Mouse (Mus musculus): Measurements from ENCODE around the gene Pikfyve.
A peak's percentile ranks its signal among the peaks of the same experiment; 100 is the strongest.
"Not testable (repeated sequence)": the region's sequence is repeated elsewhere in the genome, so short reads cannot be mapped to it uniquely, and the experiment has no call there.

Pikfyve gene

DNA sequence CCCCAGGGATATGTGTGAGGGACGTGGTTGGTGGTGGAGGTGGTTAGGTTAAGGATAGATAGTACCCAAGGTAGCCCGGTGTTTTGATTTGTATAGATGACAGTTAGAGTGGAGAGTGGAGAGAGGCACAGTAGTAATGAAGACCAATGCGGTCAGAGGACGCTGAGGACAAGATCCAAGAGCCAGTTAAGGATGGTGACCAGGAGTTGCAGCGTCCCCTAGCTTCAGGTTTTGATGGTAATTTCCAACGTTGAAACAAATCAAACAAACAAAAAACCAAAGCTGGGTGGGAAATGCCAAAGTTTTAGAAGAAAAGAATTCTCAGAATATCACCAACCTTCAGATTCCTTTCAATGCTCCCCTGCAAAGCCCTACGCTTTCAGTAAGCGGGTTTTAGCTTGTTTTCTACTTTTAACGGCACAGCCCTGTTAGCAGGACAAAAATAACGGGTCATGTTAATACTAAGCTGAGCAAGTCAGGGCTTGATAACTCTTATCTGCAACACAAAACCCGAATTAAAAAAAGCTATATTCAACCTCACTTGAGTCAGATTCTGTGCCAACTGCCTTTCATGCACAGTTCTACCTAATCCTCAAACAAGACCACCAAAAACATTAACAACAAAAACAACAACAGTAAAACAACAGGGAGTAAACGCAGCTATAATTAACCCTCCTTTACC lies 818 bp upstream of the Pikfyve start:
- no peak for DNase-seq (ENCODE audit: low spot score)

DNA sequence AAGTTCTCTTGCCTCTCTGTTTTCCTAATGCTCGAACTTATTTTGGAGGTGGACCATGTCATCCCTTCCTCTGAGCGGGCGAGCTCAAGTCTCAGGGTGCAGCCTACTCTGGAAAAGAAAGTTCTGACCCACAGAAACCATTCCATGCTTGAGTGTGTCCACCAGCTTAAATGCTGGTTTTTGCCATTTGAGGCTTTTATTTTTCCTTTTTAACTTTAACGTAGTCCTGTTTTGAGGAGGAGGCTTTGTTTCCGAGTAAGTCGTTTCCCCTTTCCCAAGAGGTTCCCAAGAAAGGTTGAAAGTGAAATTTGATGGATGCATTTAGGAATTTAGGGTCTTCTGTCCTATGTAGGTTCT lies 569 bp downstream of the Pikfyve start:
- no peak for DNase-seq (ENCODE audit: low spot score)

DNA sequence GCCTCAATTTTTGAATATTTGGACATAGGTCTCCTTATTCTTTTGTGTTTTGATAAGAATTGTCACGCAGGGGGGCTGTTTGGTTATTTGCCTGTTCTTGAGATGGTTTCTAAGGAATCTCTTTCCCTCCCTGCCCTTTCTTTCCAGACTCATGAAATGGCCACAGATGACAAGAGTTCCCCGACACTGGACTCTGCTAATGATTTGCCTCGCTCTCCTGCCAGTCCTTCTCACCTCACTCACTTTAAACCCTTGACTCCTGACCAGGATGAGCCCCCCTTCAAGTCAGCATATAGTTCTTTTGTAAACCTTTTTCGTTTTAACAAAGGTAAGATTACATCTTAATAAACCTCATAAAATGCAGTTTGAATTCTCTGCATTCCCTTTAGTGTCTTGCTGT lies 3.7 kb downstream of the Pikfyve start:
- DNase-seq (ENCODE audit: low spot score) = no peak

DNA sequence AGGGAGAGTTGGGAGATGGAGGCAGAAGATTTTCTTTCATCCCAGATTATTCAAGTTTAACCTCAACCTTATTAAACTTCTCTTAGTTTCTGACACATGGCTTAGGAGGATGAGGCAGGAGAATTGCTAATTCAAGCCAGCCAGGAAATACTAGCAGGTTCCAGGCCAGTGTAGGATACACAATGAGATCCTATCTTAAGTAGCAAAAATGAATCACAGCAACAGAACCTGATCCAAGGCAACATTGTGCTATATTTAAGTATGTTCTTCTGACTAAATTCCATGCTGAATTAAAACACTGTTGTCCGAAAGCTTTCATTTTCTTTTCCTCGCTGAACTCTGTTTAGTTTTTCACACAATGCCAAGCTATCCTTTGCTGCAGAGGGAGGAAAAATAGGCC lies 6.7 kb downstream of the Pikfyve start:
- no peak for DNase-seq (ENCODE audit: low spot score)

DNA sequence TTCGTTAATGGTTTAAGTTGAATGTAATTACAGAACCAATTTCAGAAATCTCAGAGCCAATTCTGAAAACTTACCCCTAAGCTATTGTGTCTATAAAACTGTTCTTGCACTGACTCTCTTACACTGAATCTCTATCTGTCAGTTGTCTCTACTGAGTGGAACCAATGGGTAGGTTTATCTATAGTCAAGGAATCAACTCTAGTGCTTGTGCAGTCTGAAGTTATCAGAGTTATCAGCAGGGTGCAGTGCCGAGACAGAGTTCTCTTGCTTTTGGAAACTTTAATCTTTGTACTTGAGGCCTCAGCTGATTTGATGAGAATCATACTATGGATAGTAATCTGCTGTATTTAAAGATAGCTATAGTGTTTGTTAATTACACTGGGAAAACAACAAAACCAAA lies 11.9 kb downstream of the Pikfyve start:
- no peak for DNase-seq (ENCODE audit: low spot score)

DNA sequence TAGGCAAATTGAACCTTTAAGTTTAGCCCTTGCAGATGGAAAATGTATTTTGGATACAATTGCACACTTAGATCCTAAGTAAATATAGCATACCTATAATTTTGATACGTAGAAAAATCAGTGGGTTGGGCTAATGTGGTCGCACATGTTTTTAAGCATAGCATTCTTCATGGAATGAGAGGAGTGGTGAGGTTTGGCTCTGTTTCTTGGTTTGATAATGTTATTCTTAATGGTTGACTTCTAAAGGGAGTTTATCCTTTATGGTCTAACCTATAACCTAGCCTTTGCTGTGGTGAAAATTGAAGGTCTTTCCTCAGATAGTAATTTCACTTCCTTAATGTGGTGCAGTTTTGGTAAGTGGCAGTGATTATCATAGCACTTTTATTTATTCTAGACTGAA lies 12.4 kb downstream of the Pikfyve start:
- DNase-seq (ENCODE audit: low spot score) = no peak

DNA sequence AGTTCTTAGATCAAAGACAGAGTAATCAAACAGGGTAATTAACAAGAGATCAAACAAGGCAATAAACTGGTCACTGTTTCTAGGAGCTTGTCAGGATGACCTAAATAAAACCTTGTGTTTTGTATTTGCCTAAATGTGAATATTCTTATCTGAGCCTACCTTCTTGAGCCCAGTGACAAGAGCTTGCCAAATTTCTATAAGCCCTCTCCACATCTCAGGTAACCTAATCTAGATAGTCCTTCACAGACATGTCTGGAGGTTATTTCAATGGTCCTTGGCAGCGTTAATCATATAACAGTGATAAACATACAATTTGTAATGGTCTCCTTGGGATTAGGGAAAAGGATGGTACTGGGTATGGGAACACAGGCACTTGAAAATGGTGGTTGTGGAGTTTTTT lies 17.8 kb downstream of the Pikfyve start:
- DNase-seq (ENCODE audit: low spot score) = no peak

DNA sequence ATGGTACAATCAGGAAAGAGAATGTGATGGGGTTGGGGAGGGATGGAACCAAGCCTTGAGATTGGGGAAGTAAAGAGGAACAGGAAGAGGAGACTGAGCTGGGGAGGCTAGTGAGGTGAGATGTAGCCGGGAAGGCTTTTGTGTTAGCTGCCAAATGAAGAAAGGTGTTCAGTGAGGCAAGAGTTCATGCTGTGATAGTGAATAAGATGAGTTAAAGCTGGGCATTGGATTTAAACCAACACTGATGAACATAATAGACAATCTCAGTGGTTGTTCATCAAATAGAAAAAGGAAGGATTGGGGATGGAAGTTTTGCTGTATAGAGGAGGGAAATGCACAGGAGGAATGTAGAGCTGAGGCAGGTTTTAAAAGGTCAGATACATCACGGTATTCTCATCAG lies 26.7 kb downstream of the Pikfyve start:
- no peak for DNase-seq (ENCODE audit: low spot score)

DNA sequence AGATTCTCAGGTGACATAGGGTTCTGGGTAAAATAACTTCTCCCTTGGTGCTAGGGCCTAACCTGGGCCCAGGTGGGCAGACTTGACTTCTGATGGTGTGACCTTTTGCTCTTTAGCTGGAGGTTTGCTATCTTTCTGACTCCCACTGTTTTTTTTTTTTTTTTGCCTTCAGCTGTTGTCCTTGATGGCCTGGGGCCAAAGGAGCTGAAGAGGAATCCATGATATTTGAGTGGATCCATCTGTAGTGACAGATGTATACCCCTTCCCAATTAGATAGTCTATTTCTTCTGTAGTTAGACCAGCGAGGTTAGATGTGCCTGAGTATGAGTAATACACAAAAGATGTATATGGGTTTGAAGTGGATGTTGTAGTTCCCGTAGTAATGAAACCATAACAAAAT lies 31.1 kb downstream of the Pikfyve start:
- DNase-seq (ENCODE audit: low spot score) = no peak

DNA sequence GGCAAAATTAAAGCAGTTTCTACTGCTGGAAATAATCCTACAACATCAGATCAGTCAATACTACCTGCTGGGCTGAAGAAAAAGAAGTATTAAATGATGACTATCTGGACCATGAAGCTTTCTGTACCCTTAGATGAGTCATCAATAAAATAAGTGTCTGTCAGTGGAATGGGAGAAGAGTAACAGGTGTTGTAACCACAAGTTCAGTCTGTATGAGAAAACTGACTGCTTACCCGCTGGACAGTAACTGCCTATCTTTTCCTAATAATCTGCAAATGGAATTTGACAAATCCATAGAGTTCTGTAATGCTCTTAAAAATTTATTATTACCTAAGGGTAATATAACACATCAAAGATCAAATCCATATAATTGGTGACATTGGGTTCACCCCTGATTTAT lies 31.5 kb downstream of the Pikfyve start:
- DNase-seq (ENCODE audit: low spot score) = no peak

DNA sequence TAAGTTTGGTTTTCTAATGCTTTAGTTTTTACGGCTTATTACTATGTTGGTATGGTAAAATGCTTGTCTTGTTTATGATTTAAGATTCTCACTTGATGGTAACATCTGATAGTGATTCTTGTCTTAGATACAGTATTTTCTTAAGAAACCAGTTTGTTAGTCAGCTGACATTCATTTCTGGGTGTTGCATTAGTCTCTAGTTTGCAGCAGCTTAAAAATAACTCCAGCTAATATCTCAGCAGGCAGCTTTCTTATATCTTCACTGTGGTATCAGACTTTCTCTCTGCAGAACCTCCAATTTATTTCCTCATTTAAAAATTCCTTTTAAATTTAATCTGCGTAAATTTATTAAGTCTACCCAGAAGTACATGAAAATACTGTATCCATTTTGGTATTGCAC lies 37.2 kb downstream of the Pikfyve start:
- no peak for DNase-seq (ENCODE audit: low spot score)

DNA sequence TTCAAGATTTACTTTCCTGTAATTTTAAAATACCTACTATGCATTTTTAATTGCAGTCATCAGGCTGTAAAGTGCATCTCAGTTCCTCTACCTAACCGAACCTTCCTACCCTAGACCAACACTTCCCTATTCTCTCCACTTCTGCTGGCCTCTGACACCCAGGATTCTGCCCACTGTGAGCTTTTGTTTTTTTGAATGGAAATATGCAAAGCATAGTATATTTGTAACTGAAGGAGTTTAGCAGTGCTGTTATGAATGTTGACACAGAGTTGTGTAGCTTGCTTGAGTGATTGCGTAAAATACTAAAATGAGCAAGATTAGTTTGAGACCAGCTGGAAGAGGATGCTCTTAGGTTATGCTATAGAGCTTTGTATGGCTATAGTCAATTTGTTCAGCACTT lies 41.2 kb downstream of the Pikfyve start:
- DNase-seq (ENCODE audit: low spot score) = no peak

DNA sequence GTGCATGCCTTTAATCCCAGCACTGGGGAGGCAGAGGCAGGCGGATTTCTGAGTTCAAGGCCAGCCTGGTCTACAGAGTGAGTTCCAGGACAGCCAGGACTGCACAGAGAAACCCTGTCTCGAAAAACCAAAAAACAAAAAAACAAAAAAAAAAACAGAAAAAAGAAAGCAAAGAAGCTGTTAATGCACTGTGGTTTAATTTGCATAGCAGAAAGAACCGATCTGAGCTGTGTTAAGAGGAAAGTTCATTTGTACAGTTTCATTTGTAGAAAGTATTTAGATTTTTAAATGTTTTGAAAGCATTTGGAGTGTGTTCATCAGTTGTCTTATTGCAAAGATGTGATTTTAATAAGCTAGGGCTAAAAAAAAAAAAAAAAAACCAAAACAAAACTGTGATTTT lies 43.3 kb downstream of the Pikfyve start:
- not testable (repeated sequence) for DNase-seq (ENCODE audit: low spot score)

DNA sequence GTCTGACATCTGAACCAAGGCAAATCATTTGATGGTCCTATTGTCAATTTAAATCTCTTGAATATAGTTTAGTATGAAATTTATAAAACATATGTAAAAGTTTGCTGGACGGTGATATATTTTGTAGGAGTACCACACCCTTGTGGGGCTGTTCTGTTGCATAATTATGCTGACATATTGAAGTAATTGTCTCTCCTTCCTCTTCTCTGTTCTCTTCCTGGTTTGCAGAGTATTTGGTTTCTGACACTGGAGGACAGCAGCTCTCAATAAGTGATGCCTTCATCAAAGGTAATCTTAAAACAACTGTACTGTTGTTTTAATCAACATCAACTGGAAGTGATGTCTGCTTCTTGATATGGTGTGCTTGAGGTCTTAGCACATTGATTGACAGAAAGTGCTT lies 44.1 kb downstream of the Pikfyve start:
- no peak for DNase-seq (ENCODE audit: low spot score)

DNA sequence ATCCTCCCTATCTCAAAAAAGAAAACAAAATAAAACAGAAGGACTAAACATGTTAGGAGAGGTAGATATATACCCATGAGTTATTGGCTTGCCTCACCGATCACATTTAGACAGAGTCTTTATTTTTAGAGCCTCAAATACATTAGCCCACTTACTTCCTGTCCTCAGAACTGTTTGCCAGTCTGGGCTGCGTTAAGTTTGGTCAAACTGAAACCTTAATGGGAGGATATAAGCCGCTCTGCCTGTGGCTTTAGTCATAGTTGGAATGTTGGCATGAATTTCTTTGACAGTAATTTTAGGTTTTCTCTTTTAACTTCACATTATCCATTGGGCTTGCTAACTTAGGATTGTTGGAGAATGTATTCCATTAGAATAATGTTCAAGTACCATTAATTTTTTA lies 51.2 kb downstream of the Pikfyve start:
- no peak for DNase-seq (ENCODE audit: low spot score)

DNA sequence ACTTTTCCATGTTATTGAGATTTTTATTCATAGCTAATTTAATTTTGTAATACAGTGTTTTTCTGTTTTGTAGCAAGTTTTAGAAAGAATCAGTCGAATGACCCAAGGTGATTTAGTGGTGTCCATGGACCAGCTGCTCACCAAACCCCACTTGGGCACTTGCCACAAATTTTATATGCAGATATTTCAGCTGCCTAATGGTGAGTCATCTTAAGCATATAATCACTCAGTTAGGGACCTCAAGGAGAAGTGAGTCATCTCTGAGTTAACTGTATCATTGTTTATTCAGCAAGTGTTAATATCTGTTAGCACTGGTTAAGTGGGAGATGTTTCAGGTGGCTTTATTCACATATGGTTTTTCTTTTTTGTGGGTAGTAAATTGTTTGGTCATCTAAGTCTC lies 59.2 kb downstream of the Pikfyve start:
- no peak for DNase-seq (ENCODE audit: low spot score)

DNA sequence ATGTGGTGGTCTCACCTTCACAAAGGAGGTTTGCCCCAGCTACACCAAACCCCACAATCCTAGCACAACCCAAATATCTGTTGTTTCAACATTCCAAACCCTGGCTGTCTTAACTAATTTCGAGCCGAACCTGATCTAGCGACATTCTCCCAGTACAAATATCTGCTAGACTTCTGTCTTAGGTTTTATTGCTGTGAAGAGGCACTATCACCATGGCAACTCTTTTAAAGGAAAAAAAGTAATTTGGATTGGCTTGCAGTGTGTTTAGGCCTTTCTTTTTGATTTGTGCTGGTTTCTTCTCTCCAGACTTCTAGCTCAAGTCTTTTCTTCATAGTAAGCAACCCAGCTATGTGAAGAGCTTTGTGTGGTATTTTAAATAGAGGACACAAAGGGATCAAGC lies 94.0 kb downstream of the Pikfyve start:
- DNase-seq (ENCODE audit: low spot score) = no peak

DNA sequence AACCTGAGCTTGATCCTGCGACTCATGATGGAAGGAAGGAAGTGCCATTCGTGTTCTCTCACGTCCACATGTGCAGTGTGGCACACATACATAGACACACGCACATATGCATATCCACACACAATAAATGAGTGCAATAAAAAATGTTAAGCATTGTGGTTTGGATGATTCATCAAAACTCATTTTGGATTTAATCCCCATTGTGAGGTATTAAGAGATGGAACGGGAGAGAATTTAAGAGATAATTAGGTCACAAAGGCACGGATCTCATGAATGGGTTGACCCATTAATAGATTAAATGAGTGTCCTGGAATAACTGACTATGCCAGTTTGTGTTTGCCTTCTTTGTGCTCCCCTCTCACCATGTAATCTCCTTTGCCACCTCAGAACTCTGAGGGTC lies 95.3 kb downstream of the Pikfyve start, which contains the start of gene Pth2r:
Pth2r (plus strand) TSS at position 301 of the 400 bp plus-strand sequence.
- DNase-seq (ENCODE audit: low spot score) = no peak

DNA sequence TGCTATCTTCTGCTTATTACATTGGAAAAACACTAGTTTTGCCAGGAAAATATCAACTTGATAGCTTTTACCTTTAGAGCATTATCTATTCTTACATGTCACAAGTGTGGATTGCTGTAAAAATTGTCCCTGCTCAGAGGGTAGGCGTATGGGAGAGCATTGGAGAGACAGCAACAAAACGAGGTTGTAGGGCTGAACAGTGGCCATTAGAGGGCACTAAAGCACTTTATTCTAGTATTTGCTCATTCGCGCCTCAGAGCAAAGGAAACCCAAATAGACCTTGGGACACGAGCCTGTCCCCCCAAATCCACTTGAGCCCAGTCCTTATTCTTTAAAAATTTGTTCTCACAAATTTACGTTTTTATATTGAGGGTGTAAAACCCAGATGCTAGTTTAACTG lies 96.3 kb downstream of the Pikfyve start:
- DNase-seq (ENCODE audit: low spot score) = peak; percentile 24

DNA sequence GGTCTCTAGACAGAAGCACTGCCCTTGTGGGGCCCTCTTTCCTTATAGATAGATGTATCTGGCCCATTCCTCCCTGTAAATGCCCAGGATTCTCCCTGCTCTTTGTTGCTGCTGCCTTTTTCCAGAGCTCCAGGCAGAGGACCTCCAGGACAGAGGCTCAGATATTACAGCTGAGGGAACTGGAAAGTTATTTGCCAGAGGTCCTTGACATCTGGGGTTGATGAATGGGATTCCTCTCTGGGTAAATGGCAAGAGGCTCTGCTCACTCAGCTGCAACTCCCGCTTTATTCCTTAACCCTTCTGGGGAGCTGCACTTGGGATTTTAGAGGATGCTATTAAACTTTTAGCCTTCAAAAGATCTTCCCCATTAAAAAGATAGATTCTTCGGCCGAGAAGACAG lies 122.0 kb downstream of the Pikfyve start:
- DNase-seq (ENCODE audit: low spot score) = no peak

DNA sequence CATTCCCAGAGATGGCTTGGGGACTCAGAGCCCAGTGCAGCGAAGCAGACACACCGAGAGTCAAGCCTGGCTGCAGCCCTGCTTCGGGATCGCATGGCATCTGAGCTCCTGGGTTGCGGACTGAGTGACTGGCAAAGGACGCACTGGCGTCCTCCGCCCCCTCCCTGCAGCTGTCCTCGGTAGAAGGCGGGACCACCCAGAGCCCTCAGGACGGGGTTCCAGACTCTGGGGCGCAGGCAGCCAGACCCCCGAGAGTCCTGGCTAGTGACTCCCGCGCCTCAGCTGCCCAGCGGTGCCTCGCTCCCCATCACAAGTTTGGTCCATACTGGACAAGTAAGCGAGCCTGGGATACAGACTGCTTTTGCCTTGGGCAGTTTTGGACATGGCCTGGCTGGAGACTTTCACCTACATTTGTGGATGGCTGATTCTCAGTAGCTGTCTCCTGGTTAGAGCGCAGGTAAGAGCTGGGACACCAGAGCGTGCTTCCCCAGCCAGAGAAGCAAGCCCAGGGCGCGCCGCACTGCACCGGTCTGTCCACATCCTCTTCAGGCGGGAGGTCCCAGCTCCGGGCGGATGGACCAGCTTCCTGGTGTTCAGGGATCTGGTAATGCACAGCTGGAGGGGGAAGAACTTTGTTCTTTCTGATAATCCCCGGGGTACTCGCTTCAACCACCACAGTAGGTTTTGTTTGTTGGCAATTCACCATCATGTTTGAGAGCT lies 124.9 kb downstream of the Pikfyve start:
- no peak for DNase-seq (ENCODE audit: low spot score)

DNA sequence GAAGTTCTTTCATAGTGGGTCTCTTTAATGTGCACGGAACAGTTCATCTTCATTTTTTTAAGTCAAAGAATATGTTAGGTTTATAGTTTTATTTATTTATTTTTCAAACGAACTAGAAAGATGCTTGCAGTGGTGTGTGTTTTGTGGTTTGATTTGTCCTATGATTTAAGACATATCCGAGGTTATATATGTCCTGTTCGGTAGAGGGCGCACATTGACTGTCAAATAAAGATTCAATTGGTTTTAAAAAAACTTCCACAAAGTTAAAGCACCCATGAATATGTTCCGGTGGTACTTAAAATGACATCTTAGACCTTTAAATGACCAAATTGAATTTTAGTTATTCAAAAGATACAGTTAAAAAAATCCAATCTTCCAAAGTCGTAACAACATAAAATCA lies 125.6 kb downstream of the Pikfyve start:
- DNase-seq (ENCODE audit: low spot score) = peak; percentile 9

DNA sequence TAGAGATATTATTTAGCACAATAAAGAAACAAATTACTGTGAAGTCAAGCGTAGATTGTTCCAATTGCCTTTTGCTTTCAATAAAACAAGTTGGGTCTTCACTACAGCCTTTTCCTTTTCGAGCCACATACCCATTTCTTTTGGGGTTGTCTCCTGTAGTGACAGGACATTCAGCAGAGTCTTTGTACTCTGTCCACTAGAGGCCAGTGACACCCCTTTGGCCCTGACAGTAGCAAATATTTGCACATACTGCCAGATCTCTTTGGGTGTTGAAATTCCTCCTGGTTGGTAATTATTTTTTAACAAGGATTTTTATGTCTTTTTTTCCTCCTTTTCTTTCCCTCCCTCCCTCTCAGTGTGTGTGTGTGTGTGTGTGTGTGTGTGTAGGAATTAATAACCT lies 126.4 kb downstream of the Pikfyve start:
- DNase-seq (ENCODE audit: low spot score) = no peak
